Mouse (Mus musculus) liver, embryonic 13.5 days (tissue): ENCODE data around the gene A630023A22Rik. TPM values are rescaled to one million over a fixed set of nuclear protein-coding genes. Genes with fewer than 3 reads are reported as not detected.
A peak's percentile ranks its signal among the peaks of the same experiment; 100 is the strongest.

Experiments used
- ATAC-seq: fragments of 200-750 bp; cut with Nextera tagmentation; 2 replicates; pipeline ENCODE4 v1.8.0; 2017; ENCODE audit warnings: low read depth, mild to moderate bottlenecking, moderate number of reproducible peaks, moderate library complexity
- DNase-seq: peaks from one replicate; pipeline ENCODE4 v3.0.0; 2022
- H3K27ac ChIP-seq: fragments of 300-500 bp; sonication (generic); 2 replicates; pipeline ENCODE4 v1.5.1; 2015; ENCODE audit warnings: moderate library complexity, mild to moderate bottlenecking, inconsistent platforms
- H3K27me3 ChIP-seq: fragments of 300-500 bp; sonication (generic); 2 replicates; pipeline ENCODE4 v1.6.1; 2015; ENCODE audit warnings: mild to moderate bottlenecking, inconsistent platforms
- H3K36me3 ChIP-seq: fragments of 300-500 bp; sonication (generic); 2 replicates; pipeline ENCODE4 v1.6.1; 2015; ENCODE audit warnings: mild to moderate bottlenecking, inconsistent platforms
- H3K4me1 ChIP-seq: fragments of 300-500 bp; sonication (generic); replicated peaks from 2 replicates; pipeline ENCODE4 v1.6.1; 2015; ENCODE audit warnings: inconsistent platforms
- H3K4me2 ChIP-seq: fragments of 300-500 bp; sonication (generic); 2 replicates; pipeline ENCODE4 v1.6.1; 2015; ENCODE audit warnings: inconsistent platforms, mild to moderate bottlenecking, moderate library complexity
- H3K4me3 ChIP-seq: fragments of 300-500 bp; sonication (generic); replicated peaks from 2 replicates; pipeline ENCODE4 v1.5.1; 2015; ENCODE audit warnings: mild to moderate bottlenecking, inconsistent platforms
- H3K9ac ChIP-seq: fragments of 300-500 bp; sonication (generic); 2 replicates; pipeline ENCODE4 v1.6.1; 2015; ENCODE audit warnings: mild to moderate bottlenecking, inconsistent platforms
- H3K9me3 ChIP-seq: fragments of 300-500 bp; sonication (generic); replicated peaks from 2 replicates; pipeline ENCODE4 v1.6.1; 2016; ENCODE audit warnings: inconsistent platforms
- WGBS: fragments of 180-500 bp; shearing (Covaris S2); methylation state at CpG from one replicate; pipeline ENCODE4 v1.1.7; 2015; ENCODE audit not compliant: insufficient replicate concordance; 5-methylcytosine and 5-hydroxymethylcytosine counted together
- polyA plus RNA-seq: library from polyadenylated mRNA; unstranded; fragments of >200 nt; fragmentation: Nextera tagmentation; extraction: Ambion mirVana; gene quantifications from 2 replicates; pipeline ENCODE4 v1.2.1, GENCODE M21; 2015

A630023A22Rik gene
- polyA plus RNA-seq, 1 experiment from 2014 or later, result not detected

DNA sequence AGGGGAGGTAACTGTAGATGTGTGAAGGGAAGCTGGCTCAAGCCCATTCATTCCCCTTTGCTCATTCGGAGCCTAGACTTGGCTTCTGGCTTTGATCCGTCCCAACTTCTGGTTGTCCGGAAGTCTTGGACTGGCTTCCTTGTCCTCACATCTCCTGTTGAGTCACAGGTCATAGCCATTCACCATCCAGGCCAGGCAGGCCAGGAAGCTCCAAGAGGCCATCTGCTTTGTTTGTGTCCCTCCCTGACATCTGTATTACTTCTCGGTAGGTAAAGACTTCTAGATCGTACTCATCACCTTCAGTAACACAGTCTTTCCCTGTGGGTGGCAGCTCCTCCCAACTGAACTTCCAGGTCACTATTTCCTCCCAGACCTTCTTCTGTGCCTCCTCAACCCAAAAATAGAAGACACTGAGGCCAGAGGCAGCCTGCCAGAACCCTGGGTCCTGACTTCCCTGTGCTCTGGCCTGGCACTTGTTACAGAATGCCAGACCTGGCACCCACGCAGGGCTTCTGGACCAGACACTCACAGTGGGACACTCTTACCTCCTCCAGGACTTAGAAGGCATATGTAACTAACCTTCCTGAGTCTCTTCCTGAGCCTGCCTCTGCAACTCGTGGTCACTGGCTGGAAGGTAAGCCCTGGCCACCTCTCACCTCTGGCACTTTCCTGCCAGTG is 16.6 kb upstream of the A630023A22Rik start:
- ATAC-seq, result no peak
- no peaks in the 10 kb centered on the region for H3K9me3 ChIP-seq
- no peak overlapping the region for H3K4me2 ChIP-seq
- no peaks in the 10 kb centered on the region for H3K4me1 ChIP-seq
- no peak for DNase-seq
- WGBS, result 57% methylated on average over 7 of the region's 7 CpGs
- H3K9ac ChIP-seq, result no peak overlapping the region
- no peak overlapping the region for H3K4me3 ChIP-seq
- H3K36me3 ChIP-seq, result no peaks in the 10 kb centered on the region
- H3K27me3 ChIP-seq, result no peaks in the 10 kb centered on the region
- H3K27ac ChIP-seq, result no peak overlapping the region

DNA sequence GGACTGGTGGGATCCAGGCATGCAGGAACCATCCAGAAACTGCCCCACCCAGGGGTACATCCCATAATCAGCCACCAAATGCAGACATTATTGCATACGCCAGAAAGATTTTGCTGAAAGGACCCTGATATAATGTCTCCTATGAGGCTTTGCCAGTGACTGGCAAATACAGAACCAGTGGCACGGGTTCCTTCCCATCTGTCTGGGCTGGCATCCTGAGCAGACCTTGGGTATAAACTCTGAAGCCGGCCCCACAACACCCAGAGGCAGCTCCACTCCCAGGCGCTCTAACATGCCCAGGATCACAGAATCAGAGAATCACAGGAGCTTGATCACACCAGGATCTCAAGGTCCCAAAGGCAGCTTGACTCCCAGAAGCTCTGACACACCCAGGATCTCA is 11.8 kb upstream of the A630023A22Rik start:
- Histone ChIP-seq H3K4me1 (no peaks in the 10 kb centered on the region), H3K27me3 (no peaks in the 10 kb centered on the region), H3K4me2 (no peak overlapping the region), H3K4me3 (no peak overlapping the region), H3K27ac (no peak overlapping the region), H3K9ac (no peak overlapping the region), H3K36me3 (no peaks in the 10 kb centered on the region), H3K9me3 (no peaks in the 10 kb centered on the region)
- DNase-seq (no peak), ATAC-seq (no peak)
- 67% methylated on average over 4 of the region's 4 CpGs for WGBS

DNA sequence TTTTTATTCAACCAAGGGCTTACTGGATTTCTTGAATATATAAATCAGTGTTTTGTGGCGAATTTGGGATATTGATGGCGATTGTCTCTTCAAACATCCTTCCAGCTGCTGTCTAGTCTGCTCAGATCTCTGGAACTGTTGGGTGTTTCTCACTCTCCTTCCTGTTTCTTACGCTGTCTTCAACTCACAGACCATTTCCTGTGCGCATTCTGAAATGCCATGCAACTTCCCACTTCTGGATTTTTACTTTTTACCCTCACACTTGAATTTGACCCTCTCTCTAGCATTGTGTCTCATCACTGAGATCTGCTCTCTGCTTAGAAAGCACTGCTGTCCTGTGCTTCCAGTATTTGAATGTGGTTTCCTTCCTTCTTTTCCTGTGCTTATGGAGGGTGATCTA is 5.0 kb upstream of the A630023A22Rik start:
- DNase-seq (no peak), ATAC-seq (no peak)
- Histone ChIP-seq H3K27ac (no peak overlapping the region), H3K36me3 (no peaks in the 10 kb centered on the region), H3K4me3 (no peak overlapping the region), H3K9me3 (no peaks in the 10 kb centered on the region), H3K9ac (no peak overlapping the region), H3K27me3 (no peaks in the 10 kb centered on the region), H3K4me2 (no peak overlapping the region), H3K4me1 (no peaks in the 10 kb centered on the region)
- 21% methylated on average over 4 of the region's 4 CpGs for WGBS

DNA sequence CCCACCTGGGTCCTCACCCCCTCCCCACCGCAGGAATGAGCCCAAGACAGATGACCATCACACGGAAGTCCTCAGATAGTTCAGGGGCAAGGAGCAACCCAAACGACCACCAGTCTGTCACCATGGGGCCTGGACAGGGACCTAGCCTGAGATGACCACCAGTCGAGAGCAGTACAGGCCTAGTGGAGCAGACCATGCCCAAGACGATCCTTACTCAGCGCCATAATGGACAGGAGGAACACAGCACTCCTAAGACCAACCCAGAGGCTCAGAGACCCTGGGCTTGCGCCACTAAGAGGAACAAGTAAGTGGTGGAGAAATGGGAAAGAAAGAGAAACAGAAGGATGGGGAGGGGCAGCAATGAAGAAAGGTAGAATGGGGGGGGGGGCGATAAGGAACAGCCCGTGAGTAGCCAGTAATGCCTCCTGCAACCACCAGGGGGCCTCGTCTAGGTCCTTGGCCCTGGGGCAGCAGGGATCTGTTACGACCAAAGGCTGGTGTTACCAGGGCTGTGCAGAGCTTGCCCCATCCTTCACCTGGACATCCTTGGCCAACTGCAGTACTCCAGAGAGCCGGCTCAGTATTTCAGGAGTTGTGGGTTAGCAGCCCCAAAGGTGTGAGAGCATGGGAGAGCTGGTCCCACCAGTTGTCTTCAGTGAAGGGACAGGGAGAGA is 4.0 kb upstream of the A630023A22Rik start:
- H3K9me3 ChIP-seq, result no peaks in the 10 kb centered on the region
- DNase-seq, result no peak
- WGBS, result 43% methylated on average over 12 of the region's 12 CpGs
- H3K27me3 ChIP-seq, result no peaks in the 10 kb centered on the region
- no peaks in the 10 kb centered on the region for H3K36me3 ChIP-seq
- no peak overlapping the region for H3K4me3 ChIP-seq
- H3K9ac ChIP-seq, result no peak overlapping the region
- H3K27ac ChIP-seq, result no peak overlapping the region
- H3K4me2 ChIP-seq, result no peak overlapping the region
- no peaks in the 10 kb centered on the region for H3K4me1 ChIP-seq
- no peak for ATAC-seq

DNA sequence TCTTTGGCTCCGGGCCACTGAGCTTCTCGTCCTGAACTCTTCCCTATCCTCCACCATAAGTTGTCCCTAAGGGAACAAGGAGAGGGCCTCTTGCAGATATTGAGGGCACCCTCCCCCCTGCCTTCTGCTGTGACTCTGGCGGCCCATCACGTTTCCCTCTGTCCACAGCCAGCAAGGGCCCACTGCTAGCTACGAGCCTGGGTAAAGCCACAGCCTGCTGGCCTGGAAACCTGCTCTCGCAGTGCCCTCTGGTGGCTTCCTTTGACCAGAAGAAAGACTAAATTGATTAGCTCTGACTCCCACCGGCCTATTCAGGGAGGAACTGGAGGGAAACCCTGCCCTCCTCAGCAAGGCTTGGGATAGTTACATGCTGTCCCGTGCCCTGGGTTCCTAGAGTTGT is 2.3 kb upstream of the A630023A22Rik start:
- DNase-seq (peak; percentile 3), ATAC-seq (0 out of 2 replicates have a peak, but pooled peaks have one; percentile 12)
- H3K9me3 ChIP-seq, result no peaks in the 10 kb centered on the region
- H3K27ac ChIP-seq, result no peak overlapping the region
- no peak overlapping the region for H3K4me2 ChIP-seq
- no peak overlapping the region for H3K9ac ChIP-seq
- 21% methylated on average over 8 of the region's 8 CpGs for WGBS
- H3K27me3 ChIP-seq, result no peaks in the 10 kb centered on the region
- no peaks in the 10 kb centered on the region for H3K36me3 ChIP-seq
- no peak overlapping the region for H3K4me3 ChIP-seq
- no peaks in the 10 kb centered on the region for H3K4me1 ChIP-seq

DNA sequence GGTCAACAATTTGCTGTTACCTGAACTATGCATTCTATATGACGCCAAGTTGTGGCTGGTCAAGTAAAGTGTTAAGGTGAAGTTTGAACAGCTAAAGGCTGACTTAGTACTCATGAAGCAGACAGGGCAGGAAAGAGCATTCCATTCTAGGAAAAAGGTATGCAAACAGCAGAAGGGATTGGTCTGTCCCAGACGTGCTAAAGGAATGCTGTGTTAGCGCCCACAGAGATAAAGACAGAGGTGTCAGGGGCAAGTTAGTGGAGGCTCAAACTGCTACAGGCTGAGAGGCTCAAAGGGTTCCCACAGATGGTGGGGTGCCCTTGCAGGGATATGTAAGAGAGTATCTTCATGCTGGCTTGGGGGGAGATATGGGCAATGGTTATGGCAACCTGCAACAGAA is 1.3 kb upstream of the A630023A22Rik start:
- H3K27ac ChIP-seq, result no peak overlapping the region
- H3K4me1 ChIP-seq, result no peaks in the 10 kb centered on the region
- no peaks in the 10 kb centered on the region for H3K27me3 ChIP-seq
- no peak for ATAC-seq
- 53% methylated on average over 3 of the region's 3 CpGs for WGBS
- H3K4me3 ChIP-seq, result no peak overlapping the region
- H3K36me3 ChIP-seq, result no peaks in the 10 kb centered on the region
- DNase-seq, result no peak
- H3K9ac ChIP-seq, result no peak overlapping the region
- no peaks in the 10 kb centered on the region for H3K9me3 ChIP-seq
- no peak overlapping the region for H3K4me2 ChIP-seq

DNA sequence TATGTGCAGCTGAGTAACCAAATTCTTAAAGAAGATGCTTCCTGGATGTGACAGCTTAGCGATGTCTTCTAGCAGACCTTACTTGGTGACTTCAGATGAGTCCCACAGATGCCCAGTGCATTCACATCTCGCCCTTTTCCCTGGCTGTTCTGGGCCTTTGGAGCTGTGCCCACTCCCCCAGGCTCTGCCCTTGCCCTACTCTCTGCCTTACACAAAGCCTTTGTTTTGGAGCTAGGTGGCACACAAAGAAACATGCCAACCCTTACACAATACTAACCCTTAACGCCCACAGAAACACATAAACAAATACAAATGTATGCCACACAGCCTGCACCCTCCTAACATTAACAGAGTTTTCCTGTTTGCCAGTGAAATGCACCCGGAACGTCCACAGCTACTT is 6.4 kb downstream of the A630023A22Rik start:
- Histone ChIP-seq H3K27ac (no peak overlapping the region), H3K36me3 (no peaks in the 10 kb centered on the region), H3K9me3 (no peaks in the 10 kb centered on the region), H3K4me3 (no peak overlapping the region), H3K4me2 (no peak overlapping the region), H3K27me3 (no peaks in the 10 kb centered on the region), H3K9ac (no peak overlapping the region), H3K4me1 (no peaks in the 10 kb centered on the region)
- no peak for ATAC-seq
- DNase-seq, result no peak
- 54% methylated on average over 5 of the region's 5 CpGs for WGBS

DNA sequence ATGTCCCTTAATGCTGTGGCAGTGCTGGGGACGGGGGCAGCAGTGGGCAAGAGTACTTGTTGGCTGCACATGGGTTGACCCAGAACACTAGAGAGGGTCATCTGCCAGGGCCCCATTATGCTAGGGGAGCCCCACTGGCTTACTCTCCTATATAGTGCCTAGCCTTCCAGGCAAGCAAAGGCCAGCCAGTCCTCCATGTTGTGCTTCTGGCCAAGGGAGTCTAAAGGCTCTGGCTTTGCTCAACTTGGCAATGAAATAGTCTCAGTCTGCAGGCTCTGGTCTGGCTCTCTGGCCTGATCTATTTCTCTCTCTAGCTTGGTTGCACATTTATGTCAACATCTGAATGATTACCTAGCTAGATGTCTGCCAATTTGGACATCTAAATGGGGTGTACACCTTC is 9.7 kb downstream of the A630023A22Rik start:
- Histone ChIP-seq H3K27me3 (no peaks in the 10 kb centered on the region), H3K36me3 (no peaks in the 10 kb centered on the region), H3K9ac (no peak overlapping the region), H3K4me1 (no peaks in the 10 kb centered on the region), H3K4me3 (no peak overlapping the region), H3K27ac (no peak overlapping the region), H3K4me2 (no peak overlapping the region), H3K9me3 (no peaks in the 10 kb centered on the region)
- WGBS, result 57% methylated on average over 1 of the region's 1 CpGs
- ATAC-seq (no peak), DNase-seq (no peak)

DNA sequence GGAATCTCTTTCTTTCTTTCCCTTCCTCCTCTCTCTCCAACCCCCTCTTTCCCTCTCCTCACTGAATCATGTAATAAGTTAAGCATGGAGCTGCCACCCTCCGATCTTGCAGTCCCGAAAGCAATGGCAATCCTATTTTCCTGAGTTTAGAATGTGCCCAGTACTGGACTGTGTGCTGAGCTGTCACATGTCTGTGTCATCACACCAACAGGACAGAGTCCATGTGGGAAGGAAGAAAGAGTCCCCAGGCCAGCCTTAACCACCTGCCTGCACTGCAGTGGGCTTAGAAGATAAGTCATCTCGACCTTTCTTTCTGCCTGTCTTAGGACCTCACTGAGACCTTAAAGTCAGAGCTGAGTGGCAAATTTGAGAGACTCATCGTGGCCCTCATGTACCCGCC is 11.1 kb downstream of the A630023A22Rik start:
- Histone ChIP-seq H3K4me3 (no peak overlapping the region), H3K27ac (no peak overlapping the region), H3K9ac (no peak overlapping the region), H3K9me3 (no peaks in the 10 kb centered on the region), H3K4me2 (no peak overlapping the region), H3K4me1 (no peaks in the 10 kb centered on the region), H3K27me3 (no peaks in the 10 kb centered on the region), H3K36me3 (no peaks in the 10 kb centered on the region)
- WGBS, result 57% methylated on average over 5 of the region's 5 CpGs
- ATAC-seq (no peak), DNase-seq (no peak)

DNA sequence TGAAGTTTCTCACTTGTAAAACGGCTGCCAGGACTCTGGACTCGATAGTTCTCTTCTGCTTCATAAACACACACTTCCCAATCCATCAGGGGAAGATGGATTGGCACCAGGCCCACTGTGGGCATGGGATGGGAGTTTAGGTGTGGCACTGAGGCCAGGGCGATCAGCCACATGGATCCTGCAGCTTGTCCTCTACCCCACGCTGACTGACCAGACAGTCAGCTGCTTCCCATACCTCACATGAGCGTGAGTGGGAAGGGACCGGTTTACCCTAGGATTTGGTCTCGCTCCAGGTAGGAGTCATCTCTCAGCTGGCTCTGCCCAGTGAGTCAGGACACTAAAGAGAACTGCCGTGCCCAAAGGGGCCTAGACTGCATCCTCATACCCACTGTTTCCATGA is 12.8 kb downstream of the A630023A22Rik start:
- Histone ChIP-seq H3K27ac (no peak overlapping the region), H3K9me3 (no peaks in the 10 kb centered on the region), H3K27me3 (no peaks in the 10 kb centered on the region), H3K4me2 (no peak overlapping the region), H3K9ac (no peak overlapping the region), H3K4me1 (no peaks in the 10 kb centered on the region), H3K4me3 (no peak overlapping the region), H3K36me3 (no peaks in the 10 kb centered on the region)
- DNase-seq (no peak), ATAC-seq (no peak)
- WGBS, result 57% methylated on average over 8 of the region's 8 CpGs

DNA sequence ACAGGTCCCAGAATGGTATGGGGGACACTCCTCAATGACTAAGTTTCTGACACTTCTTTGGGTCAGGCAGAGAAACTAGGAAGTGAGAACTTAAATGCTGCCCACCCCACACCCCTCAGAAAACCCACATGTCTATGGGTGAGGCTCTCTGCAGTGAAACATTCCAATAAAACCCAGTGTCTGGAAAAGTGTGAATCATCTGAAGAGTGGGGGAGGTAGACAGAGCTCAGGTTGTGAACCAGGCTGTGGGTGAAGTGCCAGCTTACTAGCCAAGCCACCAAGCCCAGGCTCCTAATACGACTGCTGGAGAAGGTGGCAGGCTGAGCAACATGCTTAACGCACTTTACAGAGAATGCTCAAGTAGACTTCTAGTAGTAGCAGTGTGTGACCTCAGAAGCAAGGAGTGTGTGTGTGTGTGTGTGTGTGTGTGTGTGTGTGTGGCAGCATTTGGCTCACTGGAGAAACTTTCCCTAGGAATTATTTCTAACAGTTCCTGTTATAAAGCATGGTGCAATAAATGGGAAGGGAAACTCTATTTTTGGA is 14.6 kb downstream of the A630023A22Rik start:
- H3K4me1 ChIP-seq, result no peaks in the 10 kb centered on the region
- WGBS, result 57% methylated on average over 2 of the region's 2 CpGs
- H3K9me3 ChIP-seq, result no peaks in the 10 kb centered on the region
- no peak for DNase-seq
- H3K27me3 ChIP-seq, result no peaks in the 10 kb centered on the region
- ATAC-seq, result no peak
- no peaks in the 10 kb centered on the region for H3K36me3 ChIP-seq
- H3K4me2 ChIP-seq, result no peak overlapping the region
- no peak overlapping the region for H3K27ac ChIP-seq
- H3K9ac ChIP-seq, result no peak overlapping the region
- H3K4me3 ChIP-seq, result no peak overlapping the region

DNA sequence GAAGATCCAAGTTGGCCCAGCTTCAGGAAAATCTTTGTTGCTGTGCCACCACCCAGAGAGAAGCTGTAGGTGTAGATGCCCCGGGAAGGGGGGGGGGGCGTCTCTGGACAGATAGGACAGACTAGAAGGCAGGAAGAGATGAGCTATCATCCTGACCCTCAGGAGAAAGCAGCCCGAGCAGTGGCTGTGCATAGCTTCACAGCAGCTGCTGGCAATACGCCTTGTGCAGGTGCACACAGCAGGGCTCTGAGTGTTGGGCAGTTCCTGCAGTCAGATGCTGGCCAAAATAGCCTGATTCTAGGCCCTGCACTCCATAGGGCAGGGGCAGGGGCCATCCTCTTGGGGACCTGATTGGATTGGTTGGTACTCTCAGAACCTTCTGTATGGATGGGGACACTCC is 15.7 kb downstream of the A630023A22Rik start:
- no peak overlapping the region for H3K27ac ChIP-seq
- WGBS, result 56% methylated on average over 4 of the region's 4 CpGs

More for the DNA sequence above, 15.7 kb downstream of the A630023A22Rik start:
- no peaks in the 10 kb centered on the region for H3K27me3 ChIP-seq
- no peak overlapping the region for H3K9ac ChIP-seq
- DNase-seq, result no peak
- H3K4me1 ChIP-seq, result no peaks in the 10 kb centered on the region
- no peak overlapping the region for H3K4me2 ChIP-seq
- H3K9me3 ChIP-seq, result no peaks in the 10 kb centered on the region
- no peaks in the 10 kb centered on the region for H3K36me3 ChIP-seq
- no peak for ATAC-seq
- H3K4me3 ChIP-seq, result no peak overlapping the region
